Mouse (Mus musculus): Measurements from ENCODE around the gene Raf1. TPM values are rescaled to one million over a fixed set of nuclear protein-coding genes. Genes with fewer than 3 reads are reported as not detected.

The Raf1 gene
- polyA plus RNA-seq (2012; rRNA removed) (176 and 197 TPM in 2 replicates), polyA plus RNA-seq (2014; fragmentation: Nextera tagmentation; extraction: Ambion mirVana) (120 and 134 TPM in 2 replicates)

GRCm38 (mm10) chr6:115676452-115677128 lies at the start of gene Raf1:
Raf1 (minus strand) TSS chr6:115676635.
- peak; percentile 95 for TF ChIP-seq POLR2A (IDR thresholded peaks at IDR 0.05; ENCODE audit: borderline replicate concordance, extremely low read depth, insufficient read depth, insufficient read length)
- Histone ChIP-seq H3K9me3 (ENCODE audit: control insufficient read depth, low read length) (no peaks in the 10 kb centered on the region), H3K27ac (replicated peaks; ENCODE audit: low read depth, low read length) (peak within 1 kb of the TSS; percentile 99), H3K4me1 (ENCODE audit: control insufficient read depth, insufficient read depth, low read length) (peaks cover 14% of the 10 kb centered on the region), H3K36me3 (ENCODE audit: control insufficient read depth, insufficient read depth, low read length) (no peaks in the 10 kb centered on the region), H3K9ac (ENCODE audit: low read depth, low read length, severe bottlenecking) (peak within 1 kb of the TSS; percentile 99), H3K4me3 (replicated peaks; ENCODE audit: low read length) (peak within 1 kb of the TSS; percentile 94), H3K4me2 (replicated peaks; ENCODE audit: low read depth, low read length, severe bottlenecking) (peak within 1 kb of the TSS; percentile 86), H3K27me3 (ENCODE audit: control insufficient read depth, insufficient read depth, low read length) (no peaks in the 10 kb centered on the region)
- ATAC-seq (ENCODE audit: low FRiP score, low read depth) (peak; percentile 98), DNase-seq (ENCODE audit: low spot score) (peak; percentile 97)
- WGBS: under 1% methylated on average over 46 of the region's 51 CpGs

GRCm38 (mm10) chr6:115722246-115722645 lies 45.8 kb upstream of the Raf1 start:
- no peak for TF ChIP-seq POLR2A (IDR thresholded peaks at IDR 0.05; ENCODE audit: borderline replicate concordance, extremely low read depth, insufficient read depth, insufficient read length)
- WGBS: 79% methylated on average over 5 of the region's 5 CpGs
- H3K27me3 ChIP-seq (ENCODE audit: control insufficient read depth, insufficient read depth, low read length): no peaks in the 10 kb centered on the region
- H3K9me3 ChIP-seq (ENCODE audit: control insufficient read depth, low read length): no peaks in the 10 kb centered on the region
- no peak overlapping the region for H3K4me2 ChIP-seq (replicated peaks; ENCODE audit: low read depth, low read length, severe bottlenecking)
- no peaks in the 10 kb centered on the region for H3K4me1 ChIP-seq (ENCODE audit: control insufficient read depth, insufficient read depth, low read length)
- ATAC-seq (ENCODE audit: low FRiP score, low read depth) (no peak), DNase-seq (ENCODE audit: low spot score) (no peak)
- H3K27ac ChIP-seq (replicated peaks; ENCODE audit: low read depth, low read length): no peak overlapping the region
- no peaks in the 10 kb centered on the region for H3K36me3 ChIP-seq (ENCODE audit: control insufficient read depth, insufficient read depth, low read length)
- H3K4me3 ChIP-seq (replicated peaks; ENCODE audit: low read length): no peak overlapping the region
- no peak overlapping the region for H3K9ac ChIP-seq (ENCODE audit: low read depth, low read length, severe bottlenecking)

GRCm38 (mm10) chr6:115717715-115718558 lies 41.5 kb upstream of the Raf1 start:
- no peak for TF ChIP-seq POLR2A (IDR thresholded peaks at IDR 0.05; ENCODE audit: borderline replicate concordance, extremely low read depth, insufficient read depth, insufficient read length)
- Histone ChIP-seq H3K4me2 (replicated peaks; ENCODE audit: low read depth, low read length, severe bottlenecking) (peak overlapping the region; percentile 25), H3K36me3 (ENCODE audit: control insufficient read depth, insufficient read depth, low read length) (no peaks in the 10 kb centered on the region), H3K9me3 (ENCODE audit: control insufficient read depth, low read length) (no peaks in the 10 kb centered on the region), H3K27ac (replicated peaks; ENCODE audit: low read depth, low read length) (no peak overlapping the region), H3K27me3 (ENCODE audit: control insufficient read depth, insufficient read depth, low read length) (no peaks in the 10 kb centered on the region), H3K9ac (ENCODE audit: low read depth, low read length, severe bottlenecking) (no peak overlapping the region), H3K4me1 (ENCODE audit: control insufficient read depth, insufficient read depth, low read length) (peaks cover 4% of the 10 kb centered on the region; the same call in 1 of the 2 replicates), H3K4me3 (replicated peaks; ENCODE audit: low read length) (no peak overlapping the region)
- WGBS: 2% methylated on average over 15 of the region's 15 CpGs
- DNase-seq (ENCODE audit: low spot score): peak; percentile 67
- ATAC-seq (ENCODE audit: low FRiP score, low read depth): peak; percentile 76

GRCm38 (mm10) chr6:115717101-115717652 lies 40.7 kb upstream of the Raf1 start:
- Histone ChIP-seq H3K27me3 (ENCODE audit: control insufficient read depth, insufficient read depth, low read length) (no peaks in the 10 kb centered on the region), H3K4me3 (replicated peaks; ENCODE audit: low read length) (no peak overlapping the region), H3K27ac (replicated peaks; ENCODE audit: low read depth, low read length) (no peak overlapping the region), H3K9ac (ENCODE audit: low read depth, low read length, severe bottlenecking) (no peak overlapping the region), H3K4me2 (replicated peaks; ENCODE audit: low read depth, low read length, severe bottlenecking) (peak overlapping the region; percentile 25; the same call in 1 of the 2 replicates), H3K4me1 (ENCODE audit: control insufficient read depth, insufficient read depth, low read length) (peaks cover 4% of the 10 kb centered on the region; the same call in 1 of the 2 replicates), H3K9me3 (ENCODE audit: control insufficient read depth, low read length) (no peaks in the 10 kb centered on the region), H3K36me3 (ENCODE audit: control insufficient read depth, insufficient read depth, low read length) (no peaks in the 10 kb centered on the region)
- no peak for TF ChIP-seq POLR2A (IDR thresholded peaks at IDR 0.05; ENCODE audit: borderline replicate concordance, extremely low read depth, insufficient read depth, insufficient read length)
- peak; percentile 33 for DNase-seq (ENCODE audit: low spot score)
- WGBS: 8% methylated on average over 8 of the region's 8 CpGs
- peak; percentile 27 for ATAC-seq (ENCODE audit: low FRiP score, low read depth)

- no peak for ATAC-seq (ENCODE audit: low FRiP score, low read depth)
- H3K27me3 ChIP-seq (ENCODE audit: control insufficient read depth, insufficient read depth, low read length): no peaks in the 10 kb centered on the region
- TF ChIP-seq POLR2A (IDR thresholded peaks at IDR 0.05; ENCODE audit: borderline replicate concordance, extremely low read depth, insufficient read depth, insufficient read length): no peak
- H3K4me2 ChIP-seq (replicated peaks; ENCODE audit: low read depth, low read length, severe bottlenecking): no peak overlapping the region
- no peaks in the 10 kb centered on the region for H3K36me3 ChIP-seq (ENCODE audit: control insufficient read depth, insufficient read depth, low read length)
- H3K9me3 ChIP-seq (ENCODE audit: control insufficient read depth, low read length): no peaks in the 10 kb centered on the region
- DNase-seq (ENCODE audit: low spot score): no peak
- no peaks in the 10 kb centered on the region for H3K4me1 ChIP-seq (ENCODE audit: control insufficient read depth, insufficient read depth, low read length)
- H3K9ac ChIP-seq (ENCODE audit: low read depth, low read length, severe bottlenecking): no peak overlapping the region
- WGBS: 75% methylated on average over 2 of the region's 3 CpGs
- H3K27ac ChIP-seq (replicated peaks; ENCODE audit: low read depth, low read length): no peak overlapping the region
- H3K4me3 ChIP-seq (replicated peaks; ENCODE audit: low read length): no peak overlapping the region
Observed at GRCm38 (mm10) chr6:115711261-115711660, 34.8 kb upstream of the Raf1 start.
